Comparison of ENCODE assay signal across 21 mouse cellular contexts in the genomic region with DNA sequence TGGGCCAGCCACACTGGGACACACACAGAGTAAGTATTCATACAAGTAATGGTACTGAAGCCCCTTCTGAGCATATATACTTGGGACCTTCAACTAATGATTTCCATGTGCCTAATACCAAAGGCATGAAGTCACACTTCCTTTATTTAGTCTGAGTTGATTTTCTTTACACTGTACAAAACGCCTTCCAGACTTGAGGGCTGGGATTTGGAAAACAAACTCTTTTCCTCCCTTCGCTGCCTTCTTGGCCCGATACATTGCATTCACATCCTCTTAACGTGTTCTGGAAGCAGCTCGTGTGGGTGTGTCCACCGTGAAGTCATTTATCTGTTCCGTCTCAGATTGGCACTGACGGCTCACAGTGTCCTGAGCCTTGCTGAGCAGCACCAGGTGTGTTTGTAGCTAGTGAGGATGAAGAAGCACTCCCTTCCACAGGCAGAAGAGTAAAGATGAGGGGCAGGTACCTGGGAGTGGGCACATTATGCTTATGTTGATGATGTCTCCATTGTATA. TPM values are rescaled to one million over a fixed set of nuclear protein-coding genes. Genes with fewer than 3 reads are reported as not detected.
DNase-seq lines count a peak whose midpoint lies in the region; ATAC-seq and TF ChIP-seq lines count a peak whose summit lies in the region.
"Had no signal": no experiment of that assay in that cellular context is flagged by ENCODE, and none has a peak within 500 bp of the region (broad histone marks: within the 10 kb centered on the region; RNA-seq: fewer than 3 reads in every experiment).

No protein-coding gene starts in this region.

- H3K9ac ChIP-seq in lung, embryonic 14.5 days: no peak overlapping the region
- no peak overlapping the region for H3K9ac ChIP-seq in lung, postnatal 0 days (replicated peaks; ENCODE audit: low read depth)
- no peak overlapping the region for H3K9ac ChIP-seq in embryonic facial prominence, embryonic 13.5 days
- no peak overlapping the region for H3K9ac ChIP-seq in embryonic facial prominence, embryonic 14.5 days (ENCODE audit: low read depth, low read length)
- H3K9ac ChIP-seq in limb, embryonic 12.5 days (replicated peaks): no peak overlapping the region
- no peak overlapping the region for H3K9ac ChIP-seq in kidney, embryonic 15.5 days
- H3K9ac ChIP-seq in forebrain, postnatal 0 days: no peak overlapping the region
- H3K9ac ChIP-seq: heart, embryonic 15.5 days had no signal

- no peaks in the 10 kb centered on the region for H3K36me3 ChIP-seq in lung, embryonic 14.5 days (ENCODE audit: insufficient read depth)
- H3K36me3 ChIP-seq in lung, postnatal 0 days (ENCODE audit: insufficient read depth, low read length): no peaks in the 10 kb centered on the region
- H3K36me3 ChIP-seq in embryonic facial prominence, embryonic 13.5 days: no peaks in the 10 kb centered on the region
- H3K36me3 ChIP-seq in embryonic facial prominence, embryonic 14.5 days (ENCODE audit: control insufficient read depth, insufficient read depth, low read length): no peaks in the 10 kb centered on the region
- H3K36me3 ChIP-seq in limb, embryonic 12.5 days: no peaks in the 10 kb centered on the region
- H3K36me3 ChIP-seq in kidney, embryonic 15.5 days: no peaks in the 10 kb centered on the region
- no peaks in the 10 kb centered on the region for H3K36me3 ChIP-seq in forebrain, postnatal 0 days (ENCODE audit: insufficient read depth)
- H3K36me3 ChIP-seq: forebrain, embryonic 10.5 days; heart, embryonic 15.5 days had no signal

- H3K4me3 ChIP-seq in lung, embryonic 14.5 days (ENCODE audit: low read depth, low read length): no peak overlapping the region
- H3K4me3 ChIP-seq in lung, postnatal 0 days (ENCODE audit: low read depth, low read length): no peak overlapping the region
- H3K4me3 ChIP-seq in embryonic facial prominence, embryonic 13.5 days: no peak overlapping the region
- no peak overlapping the region for H3K4me3 ChIP-seq in embryonic facial prominence, embryonic 14.5 days (ENCODE audit: low read depth, low read length)
- no peak overlapping the region for H3K4me3 ChIP-seq in limb, embryonic 12.5 days (replicated peaks)
- no peak overlapping the region for H3K4me3 ChIP-seq in kidney, embryonic 15.5 days (replicated peaks)
- H3K4me3 ChIP-seq in forebrain, postnatal 0 days (ENCODE audit: low read depth, low read length): no peak overlapping the region
- H3K4me3 ChIP-seq: erythroblast, embryonic 14.5 days; forebrain, embryonic 10.5 days; heart, adult 2 months; heart, embryonic 15.5 days had no signal

- H3K27me3 ChIP-seq in lung, embryonic 14.5 days (ENCODE audit: insufficient read depth, low read length): no peaks in the 10 kb centered on the region
- H3K27me3 ChIP-seq in lung, postnatal 0 days (replicated peaks; ENCODE audit: insufficient read depth, low read length): no peaks in the 10 kb centered on the region
- peaks cover 12% of the 10 kb centered on the region; the same call in 1 of the 2 replicates for H3K27me3 ChIP-seq in embryonic facial prominence, embryonic 13.5 days
- no peaks in the 10 kb centered on the region for H3K27me3 ChIP-seq in embryonic facial prominence, embryonic 14.5 days (replicated peaks; ENCODE audit: control insufficient read depth, insufficient read depth, low read length)
- H3K27me3 ChIP-seq in limb, embryonic 12.5 days: no peaks in the 10 kb centered on the region
- no peaks in the 10 kb centered on the region for H3K27me3 ChIP-seq in kidney, embryonic 15.5 days
- no peaks in the 10 kb centered on the region for H3K27me3 ChIP-seq in forebrain, postnatal 0 days (ENCODE audit: insufficient read depth, low read length)
- H3K27me3 ChIP-seq: heart, embryonic 15.5 days had no signal

- WGBS in lung, embryonic 14.5 days: 44% methylated on average over 8 of the region's 8 CpGs
- 26% methylated on average over 8 of the region's 8 CpGs for WGBS in lung, postnatal 0 days
- WGBS in embryonic facial prominence, embryonic 13.5 days: 38% methylated on average over 8 of the region's 8 CpGs
- WGBS in embryonic facial prominence, embryonic 14.5 days: 27% methylated on average over 8 of the region's 8 CpGs
- WGBS in limb, embryonic 12.5 days: 44% methylated on average over 8 of the region's 8 CpGs
- WGBS in kidney, embryonic 15.5 days: 47% methylated on average over 8 of the region's 8 CpGs
- WGBS in forebrain, postnatal 0 days: 64% methylated on average over 8 of the region's 8 CpGs

- no peak for TF ChIP-seq EP300 in lung, postnatal 0 days (IDR thresholded peaks at IDR 0.05)

- no peak overlapping the region for H3K4me2 ChIP-seq in lung, embryonic 14.5 days
- no peak overlapping the region for H3K4me2 ChIP-seq in lung, postnatal 0 days (replicated peaks; ENCODE audit: low read depth, low read length)
- H3K4me2 ChIP-seq in embryonic facial prominence, embryonic 13.5 days: no peak overlapping the region
- no peak overlapping the region for H3K4me2 ChIP-seq in embryonic facial prominence, embryonic 14.5 days (ENCODE audit: low read depth, low read length)
- H3K4me2 ChIP-seq in limb, embryonic 12.5 days: peak overlapping the region; percentile 15; the same call in 1 of the 2 replicates
- no peak overlapping the region for H3K4me2 ChIP-seq in kidney, embryonic 15.5 days
- no peak overlapping the region for H3K4me2 ChIP-seq in forebrain, postnatal 0 days (ENCODE audit: low read depth)
- H3K4me2 ChIP-seq: heart, embryonic 11.5 days; heart, embryonic 15.5 days had no signal

- H3K4me1 ChIP-seq in lung, embryonic 14.5 days (ENCODE audit: insufficient read depth): no peaks in the 10 kb centered on the region
- H3K4me1 ChIP-seq in lung, postnatal 0 days (ENCODE audit: insufficient read depth, low read depth, low read length): no peaks in the 10 kb centered on the region
- H3K4me1 ChIP-seq in embryonic facial prominence, embryonic 13.5 days: peaks cover 21% of the 10 kb centered on the region
- H3K4me1 ChIP-seq in embryonic facial prominence, embryonic 14.5 days (ENCODE audit: control insufficient read depth, insufficient read depth, low read length): peaks cover 18% of the 10 kb centered on the region
- H3K4me1 ChIP-seq in limb, embryonic 12.5 days (replicated peaks): peaks cover 23% of the 10 kb centered on the region
- no peaks in the 10 kb centered on the region for H3K4me1 ChIP-seq in kidney, embryonic 15.5 days
- H3K4me1 ChIP-seq in forebrain, postnatal 0 days (ENCODE audit: insufficient read depth): no peaks in the 10 kb centered on the region
- H3K4me1 ChIP-seq: forebrain, embryonic 10.5 days; heart, embryonic 15.5 days had no signal

- TF ChIP-seq CTCF in lung, embryonic 14.5 days (IDR thresholded peaks at IDR 0.05; ENCODE audit: low read depth): no peak
- no peak for TF ChIP-seq CTCF in lung, postnatal 0 days (IDR thresholded peaks at IDR 0.05)
- no peak for TF ChIP-seq CTCF in forebrain, postnatal 0 days (IDR thresholded peaks at IDR 0.05; ENCODE audit: low read depth)

- ATAC-seq in lung, embryonic 14.5 days (ENCODE audit: insufficient read depth): no peak
- no peak for ATAC-seq in lung, postnatal 0 days
- ATAC-seq in embryonic facial prominence, embryonic 13.5 days (ENCODE audit: insufficient number of reproducible peaks, insufficient read depth, low FRiP score, low TSS enrichment, low read depth): no peak
- ATAC-seq in embryonic facial prominence, embryonic 14.5 days (ENCODE audit: low read depth): peak; percentile 43; the same call in 1 of the 2 replicates
- ATAC-seq in limb, embryonic 12.5 days (ENCODE audit: insufficient number of reproducible peaks, insufficient read depth, low FRiP score, low TSS enrichment, low read depth): 0 out of 2 replicates have a peak, but pooled peaks have one; percentile 34
- no peak for ATAC-seq in kidney, embryonic 15.5 days (replicated peaks; ENCODE audit: low FRiP score)
- ATAC-seq in forebrain, postnatal 0 days: no peak
- ATAC-seq: hindbrain, embryonic 16.5 days had no signal

- H3K27ac ChIP-seq in lung, embryonic 14.5 days (ENCODE audit: low read depth): no peak overlapping the region
- no peak overlapping the region for H3K27ac ChIP-seq in lung, postnatal 0 days (ENCODE audit: low read length)
- H3K27ac ChIP-seq in embryonic facial prominence, embryonic 13.5 days: peak overlapping the region; percentile 33; the same call in 1 of the 2 replicates
- H3K27ac ChIP-seq in embryonic facial prominence, embryonic 14.5 days (replicated peaks; ENCODE audit: low read depth, low read length): peak overlapping the region; percentile 52
- peak overlapping the region; percentile 77 for H3K27ac ChIP-seq in limb, embryonic 12.5 days
- H3K27ac ChIP-seq in kidney, embryonic 15.5 days: no peak overlapping the region
- H3K27ac ChIP-seq in forebrain, postnatal 0 days (ENCODE audit: low read depth, low read length): no peak overlapping the region
- H3K27ac ChIP-seq: forebrain, embryonic 10.5 days; heart, adult 2 months; heart, embryonic 15.5 days had no signal

- DNase-seq in lung, embryonic 14.5 days: peak; percentile 14
- DNase-seq in lung, postnatal 0 days (ENCODE audit: low spot score): no peak
- DNase-seq in embryonic facial prominence, embryonic 14.5 days (ENCODE audit: low spot score): peak; percentile 82
- DNase-seq in right cerebral cortex, postnatal 10 days (ENCODE audit: low spot score in 2 of 2): no peak
- no peak for DNase-seq in forebrain, postnatal 0 days
- DNase-seq: adrenal gland, adult 2 months; adrenal gland, postnatal 25 days; cerebellum, adult 18-20 months; cerebellum, adult 9-11 months; cerebellum, postnatal 36 days; gastrocnemius, postnatal 10 days; heart, adult 2 months; heart, postnatal 14 days had no signal

- H3K9me3 ChIP-seq in lung, embryonic 14.5 days (ENCODE audit: low read depth, low read length): no peaks in the 10 kb centered on the region
- H3K9me3 ChIP-seq in lung, postnatal 0 days (ENCODE audit: low read length): no peaks in the 10 kb centered on the region
- H3K9me3 ChIP-seq in embryonic facial prominence, embryonic 13.5 days: no peaks in the 10 kb centered on the region
- H3K9me3 ChIP-seq in embryonic facial prominence, embryonic 14.5 days (ENCODE audit: control insufficient read depth, low read length): no peaks in the 10 kb centered on the region
- H3K9me3 ChIP-seq in limb, embryonic 12.5 days: no peaks in the 10 kb centered on the region
- H3K9me3 ChIP-seq in kidney, embryonic 15.5 days (replicated peaks): no peaks in the 10 kb centered on the region
- no peaks in the 10 kb centered on the region for H3K9me3 ChIP-seq in forebrain, postnatal 0 days (ENCODE audit: low read length)
- H3K9me3 ChIP-seq: forebrain, embryonic 10.5 days; heart, embryonic 15.5 days had no signal

RNA-seq across cellular contexts. Expression of a gene that starts 26.3 kb away (rescaled TPM):
- 4.9 and 5.2 TPM in 2 replicates for polyA plus RNA-seq in lung, embryonic 14.5 days (2014; fragmentation: Nextera tagmentation; extraction: Ambion mirVana)
- 2.6 and 3.4 TPM in 2 replicates for polyA plus RNA-seq in lung, postnatal 0 days (2015; fragmentation: Nextera tagmentation; extraction: Ambion mirVana)
- 4.6 and 5.2 TPM in 2 replicates for polyA plus RNA-seq in embryonic facial prominence, embryonic 13.5 days (2015; fragmentation: Nextera tagmentation; extraction: Ambion mirVana)
- 9.2 and 11.1 TPM in 2 replicates for polyA plus RNA-seq in embryonic facial prominence, embryonic 14.5 days (2014; fragmentation: Nextera tagmentation; extraction: Ambion mirVana)
- 9.3 and 10.5 TPM in 2 replicates for polyA plus RNA-seq in limb, embryonic 12.5 days (2016; fragmentation: Nextera tagmentation; extraction: Ambion mirVana)
- polyA plus RNA-seq in kidney, embryonic 15.5 days (2015; fragmentation: Nextera tagmentation; extraction: Ambion mirVana): 23.2 and 24.1 TPM in 2 replicates
- 47.9 and 84.0 TPM in 2 replicates for total RNA-seq in forebrain, postnatal 0 days (2014; rRNA removed)
- 44.0 and 58.9 TPM in 2 replicates for polyA plus RNA-seq in forebrain, postnatal 0 days (2015; fragmentation: Nextera tagmentation; extraction: Ambion mirVana)
- polyA plus RNA-seq: erythroblast, embryonic 14.5 days had no signal

Comparison
In these comparisons a context has a peak if more than half of its experiments do, and no peak if none do; other contexts are left out.
1. ATAC-seq: peak in embryonic facial prominence, embryonic 14.5 days (single experiment) and limb, embryonic 12.5 days (single experiment); none in lung, embryonic 14.5 days (single experiment), lung, postnatal 0 days (single experiment), embryonic facial prominence, embryonic 13.5 days (single experiment), kidney, embryonic 15.5 days (single experiment) and forebrain, postnatal 0 days (single experiment).
2. DNase-seq: peak in lung, embryonic 14.5 days (single experiment) and embryonic facial prominence, embryonic 14.5 days (single experiment); none in lung, postnatal 0 days (single experiment), right cerebral cortex, postnatal 10 days (0 of 2) and forebrain, postnatal 0 days (single experiment).
3. H3K27ac ChIP-seq: peak in embryonic facial prominence, embryonic 13.5 days (single experiment), embryonic facial prominence, embryonic 14.5 days (single experiment) and limb, embryonic 12.5 days (single experiment); none in lung, embryonic 14.5 days (single experiment), lung, postnatal 0 days (single experiment), kidney, embryonic 15.5 days (single experiment) and forebrain, postnatal 0 days (single experiment).